Mouse (Mus musculus): ENCODE measurements around the gene Itgb7.

Gene Itgb7

DNA sequence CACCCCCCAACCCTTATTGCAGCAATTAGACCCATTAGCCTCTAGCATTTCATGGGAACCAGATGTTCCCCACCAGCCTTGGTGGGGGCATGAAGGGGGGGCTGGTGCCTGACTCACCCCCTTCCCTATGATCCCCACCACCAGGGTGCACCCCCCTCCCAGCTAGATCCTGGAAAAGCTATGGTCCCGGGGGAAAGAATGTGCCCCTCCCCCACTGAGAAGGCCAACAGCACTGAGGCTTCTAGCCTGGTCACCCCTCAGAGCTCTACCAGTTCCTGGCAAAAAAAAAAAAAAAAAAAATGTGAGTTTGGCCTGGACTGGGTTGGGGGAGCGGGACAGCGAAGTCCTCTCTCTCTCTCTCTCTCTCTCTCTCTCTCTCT, 17.1 kb upstream of the Itgb7 start:
- no peak for DNase-seq (ENCODE audit: low spot score)

- DNase-seq (ENCODE audit: low spot score), result no peak
Measured at GRCm38 (mm10) chr15:102248131-102248811, 16.5 kb upstream of the Itgb7 start.

- DNase-seq (ENCODE audit: low spot score), result peak; percentile 51
Measured at GRCm38 (mm10) chr15:102247252-102248130, 15.7 kb upstream of the Itgb7 start.

GRCm38 (mm10) chr15:102246866-102247251, 15.1 kb upstream of the Itgb7 start:
- peak; percentile 90 for DNase-seq (ENCODE audit: low spot score)

DNA sequence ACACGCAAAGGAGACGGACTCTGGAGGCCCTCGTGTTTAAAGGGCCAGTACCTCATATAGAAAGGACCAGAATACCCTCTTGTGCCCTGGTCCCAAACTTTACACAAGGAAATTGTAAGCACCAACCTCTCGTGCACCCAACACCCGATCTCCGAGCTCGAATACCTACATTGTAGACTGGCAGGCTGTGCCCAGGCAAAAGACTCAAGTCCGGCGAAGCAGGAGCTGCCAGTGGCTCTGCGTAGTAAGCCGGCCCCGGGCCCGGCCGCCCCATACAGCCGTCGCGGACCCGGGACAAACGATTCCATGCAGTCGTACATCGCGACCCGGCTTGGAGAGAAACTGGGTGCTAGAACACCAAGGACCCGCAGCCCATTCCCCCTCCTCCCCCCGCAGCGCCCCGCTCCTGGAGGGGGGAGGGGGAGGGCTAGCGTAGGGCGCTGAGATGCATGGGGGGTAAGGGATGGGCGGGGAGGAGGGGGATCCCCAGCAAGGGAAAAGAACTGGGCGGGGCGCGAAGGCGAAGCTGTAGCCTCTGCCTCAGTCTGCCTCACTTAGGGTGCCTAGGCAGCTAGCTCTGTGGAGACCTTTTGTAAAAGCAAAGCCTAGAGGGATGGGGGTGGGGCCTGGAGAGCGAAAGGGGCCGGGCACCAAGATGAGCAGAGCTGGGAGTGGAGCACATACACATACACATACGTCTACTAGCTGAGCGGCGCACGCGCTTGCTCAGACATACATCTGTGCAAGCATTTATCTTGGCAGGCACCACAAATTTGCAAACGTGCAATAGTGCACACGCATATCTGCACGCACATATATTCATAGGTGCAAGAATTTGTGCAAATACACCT, 14.4 kb upstream of the Itgb7 start:
- DNase-seq (ENCODE audit: low spot score), result peak; percentile 74

GRCm38 (mm10) chr15:102245461-102245881, 13.7 kb upstream of the Itgb7 start:
- DNase-seq (ENCODE audit: low spot score), result no peak

DNA sequence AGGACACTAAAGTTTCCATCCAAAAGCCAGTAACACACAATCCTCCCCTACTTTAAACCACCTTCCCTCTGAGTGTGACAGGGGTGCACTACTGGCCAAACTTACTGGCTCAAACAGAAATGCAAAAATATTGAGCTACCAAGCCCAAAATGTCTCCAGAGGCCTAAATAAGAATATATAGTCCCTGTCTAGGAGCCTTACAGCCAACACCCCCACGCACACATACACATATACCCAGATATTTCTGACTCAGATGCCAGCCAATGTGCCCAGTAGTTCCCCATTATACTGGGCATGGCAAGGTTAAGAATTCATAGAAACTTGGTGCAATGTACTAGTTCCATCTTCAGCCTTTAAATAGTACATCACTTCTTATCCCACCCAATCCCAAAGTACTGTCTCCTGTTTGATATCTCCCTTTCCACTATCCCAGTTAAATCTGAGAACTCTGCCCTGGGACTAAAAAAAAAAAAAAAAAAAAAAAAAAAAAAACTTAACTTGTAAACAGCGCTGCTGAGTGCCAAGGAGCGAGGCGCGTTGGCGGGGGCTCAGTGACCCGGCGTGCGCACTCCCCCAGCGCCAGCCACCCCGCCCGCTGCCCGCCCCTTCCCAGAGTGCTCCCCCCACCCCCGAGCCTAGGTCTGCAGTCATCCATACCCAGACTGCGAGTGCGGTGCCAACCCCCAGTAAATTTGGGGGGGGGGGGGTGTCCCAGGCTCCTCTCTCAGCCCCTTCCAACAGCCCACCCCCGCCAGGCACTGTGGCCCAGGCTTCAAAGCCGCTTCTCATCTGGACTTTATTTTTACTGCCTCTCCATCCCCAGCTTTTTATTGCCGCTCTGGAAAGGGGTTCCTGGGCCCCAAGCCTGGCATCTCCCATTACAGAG, 12.8 kb upstream of the Itgb7 start:
- no peak for DNase-seq (ENCODE audit: low spot score)

- DNase-seq (ENCODE audit: low spot score), result no peak
Measured at GRCm38 (mm10) chr15:102243229-102244190, 11.8 kb upstream of the Itgb7 start.

DNA sequence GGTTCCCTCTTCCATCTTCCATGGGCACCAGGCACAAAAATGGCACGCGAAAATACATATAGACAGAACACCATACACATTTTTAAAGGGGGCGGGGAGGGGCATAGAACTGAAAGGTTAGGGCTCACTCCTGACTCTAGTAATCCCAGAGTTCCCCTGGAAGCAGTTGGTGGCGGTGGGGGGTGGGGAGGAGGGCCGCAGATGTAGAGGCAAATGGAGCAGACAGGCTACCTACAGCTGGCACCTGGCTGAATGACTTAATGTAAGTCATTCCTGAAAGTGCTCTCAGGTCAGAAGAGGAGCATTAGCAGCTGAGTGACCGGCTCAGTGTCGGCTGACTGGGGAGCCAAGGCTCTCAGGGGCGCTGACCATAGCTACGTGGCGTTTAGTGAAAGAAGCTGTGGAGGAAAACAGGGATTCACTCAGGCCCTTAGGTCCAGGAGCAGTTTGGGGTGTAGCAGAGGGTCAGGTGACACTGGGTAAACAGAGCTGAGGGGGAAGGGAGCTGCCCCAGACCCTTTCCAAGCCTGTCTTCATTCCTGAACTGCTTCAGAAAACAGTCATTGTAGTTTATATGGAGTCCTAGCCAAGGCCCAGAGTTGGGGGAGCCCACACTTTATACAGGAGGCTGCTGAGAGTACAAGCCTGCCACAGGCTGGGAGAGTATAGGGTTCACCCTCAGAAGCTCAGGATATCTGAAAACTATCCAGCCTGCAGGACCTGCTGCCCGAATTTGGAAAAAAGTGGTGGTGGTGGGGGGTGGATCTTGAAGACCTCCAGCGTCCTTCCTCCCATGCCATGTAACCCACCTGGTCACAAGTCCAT, 10.9 kb upstream of the Itgb7 start:
- no peak for DNase-seq (ENCODE audit: low spot score)

- DNase-seq (ENCODE audit: low spot score), result no peak
Measured at GRCm38 (mm10) chr15:102240607-102241006, 8.9 kb upstream of the Itgb7 start.

DNA sequence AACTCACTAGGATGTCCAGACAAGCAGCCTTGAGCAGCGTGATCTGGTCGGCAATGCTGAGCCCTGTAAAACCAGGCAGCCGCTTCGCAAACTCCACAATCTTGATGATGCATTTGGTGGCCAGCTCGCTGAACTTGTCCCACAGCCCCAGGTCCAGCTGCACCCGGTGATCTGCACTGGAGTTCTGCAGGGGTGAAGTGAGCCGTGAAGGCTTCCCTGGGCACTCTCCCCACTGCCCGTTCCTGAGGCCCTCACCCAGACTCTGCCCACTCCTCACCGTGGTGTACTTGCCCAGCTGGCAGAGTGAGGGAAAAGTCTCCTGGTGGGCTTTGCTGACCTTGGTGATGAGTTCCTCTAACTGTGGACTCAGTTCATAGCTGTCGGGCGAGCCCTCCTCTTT, 8.1 kb upstream of the Itgb7 start:
- DNase-seq (ENCODE audit: low spot score), result no peak

- DNase-seq (ENCODE audit: low spot score), result peak; percentile 87
Measured at GRCm38 (mm10) chr15:102239260-102239590, 7.5 kb upstream of the Itgb7 start.

GRCm38 (mm10) chr15:102238543-102239259, 7.0 kb upstream of the Itgb7 start:
- DNase-seq (ENCODE audit: low spot score), result no peak

- DNase-seq (ENCODE audit: low spot score), result no peak
Measured at GRCm38 (mm10) chr15:102235371-102236027, 3.8 kb upstream of the Itgb7 start.

- DNase-seq (ENCODE audit: low spot score), result no peak
Measured at GRCm38 (mm10) chr15:102233896-102234295, 2.2 kb upstream of the Itgb7 start.

DNA sequence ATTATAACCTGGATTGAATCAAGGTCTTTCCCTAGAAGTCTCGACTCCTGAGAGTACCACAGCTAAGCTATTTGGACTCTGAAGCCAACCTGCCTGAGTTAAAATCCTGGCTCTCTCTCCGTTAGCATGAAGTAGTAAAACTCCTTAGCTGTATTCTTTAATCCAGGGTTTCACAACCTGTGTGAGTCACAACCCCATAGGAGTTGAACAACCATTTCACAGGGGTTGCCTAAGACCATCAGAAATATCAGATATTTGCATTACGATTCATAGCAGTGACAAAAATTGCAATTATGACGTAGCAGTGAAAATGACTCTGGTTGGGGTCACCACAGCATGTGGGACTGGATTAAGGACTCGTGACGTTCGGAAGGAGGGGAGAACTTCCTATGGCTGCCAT, 1.0 kb upstream of the Itgb7 start:
- DNase-seq (ENCODE audit: low spot score), result no peak

GRCm38 (mm10) chr15:102230408-102231321, 1.1 kb downstream of the Itgb7 start:
- DNase-seq (ENCODE audit: low spot score), result no peak
